Mouse (Mus musculus) adrenal gland, postnatal 0 days (tissue): ENCODE data around the gene Mrpl2. TPM values are rescaled to one million over a fixed set of nuclear protein-coding genes. Genes with fewer than 3 reads are reported as not detected.

Source experiments
- polyA plus RNA-seq: library from polyadenylated mRNA; unstranded; fragments of >200 nt; fragmentation: Nextera tagmentation; extraction: Ambion mirVana; gene quantifications from 2 replicates; pipeline ENCODE4 v1.2.1, GENCODE M21; 2015

Gene Mrpl2
- 91.3 and 138 TPM in 2 replicates for polyA plus RNA-seq

GRCm38 (mm10) chr17:46645561-46646321, at the start of gene Mrpl2, which contains the start of gene Klc4:
Gene Mrpl2, plus strand, starts transcription at chr17:46646229.
Gene Klc4, minus strand, starts transcription at chr17:46646022.

GRCm38 (mm10) chr17:46628791-46629684, 17.0 kb upstream of the Mrpl2 start, which contains the start of gene Ptk7:
Gene Ptk7, minus strand, starts transcription at chr17:46629504.

GRCm38 (mm10) chr17:46650232-46651031, 4.4 kb downstream of the Mrpl2 start, which contains the start of gene Cul7:
Gene Cul7, plus strand, starts transcription at chr17:46650337.

GRCm38 (mm10) chr17:46673850-46674529, 28.0 kb downstream of the Mrpl2 start, which contains the start of gene Rrp36:
Gene Rrp36, minus strand, starts transcription at chr17:46674352.

GRCm38 (mm10) chr17:46678416-46678815, 32.4 kb downstream of the Mrpl2 start, which contains the start of gene Mea1:
Gene Mea1, plus strand, starts transcription at chr17:46678793.

GRCm38 (mm10) chr17:46680760-46681373, 34.8 kb downstream of the Mrpl2 start, which contains the start of gene Klhdc3:
Gene Klhdc3, minus strand, starts transcription at chr17:46680914.

Other genes starting within 250 kb of the Mrpl2 start
- gene Crip3, start 217.3 kb upstream of the Mrpl2 start, polyA plus RNA-seq, result 1.6 TPM in 2 replicates
- 0.22 TPM in 1 of 2 replicates, not detected in the other for gene Slc22a7, start 207.8 kb upstream of the Mrpl2 start, polyA plus RNA-seq
- gene Ttbk1, start 158.6 kb upstream of the Mrpl2 start, polyA plus RNA-seq, result 0.52 and 1.7 TPM in 2 replicates
- 9.2 and 12.5 TPM in 2 replicates for gene Dnph1, start 149.5 kb upstream of the Mrpl2 start, polyA plus RNA-seq
- 5.8 and 6.3 TPM in 2 replicates for gene Cul9, start 99.8 kb upstream of the Mrpl2 start, polyA plus RNA-seq
- 2.0 and 4.1 TPM in 2 replicates for gene Srf, start 90.1 kb upstream of the Mrpl2 start, polyA plus RNA-seq
- 20.2 and 22.3 TPM in 2 replicates for gene Ptk7, start 16.7 kb upstream of the Mrpl2 start, polyA plus RNA-seq
- gene Klc4, start 207 bp upstream of the Mrpl2 start, polyA plus RNA-seq, result 21.7 and 29.3 TPM in 2 replicates
- gene Cul7, start 4.1 kb downstream of the Mrpl2 start, polyA plus RNA-seq, result 22.6 and 24.3 TPM in 2 replicates
- 41.4 and 55.1 TPM in 2 replicates for gene Rrp36, start 28.1 kb downstream of the Mrpl2 start, polyA plus RNA-seq
- gene Mea1, start 32.6 kb downstream of the Mrpl2 start, polyA plus RNA-seq, result 148 and 198 TPM in 2 replicates
- gene Klhdc3, start 34.7 kb downstream of the Mrpl2 start, polyA plus RNA-seq, result 82.8 and 111 TPM in 2 replicates
- gene Ppp2r5d, start 58.9 kb downstream of the Mrpl2 start, polyA plus RNA-seq, result 32.7 and 36.4 TPM in 2 replicates
- 21.2 and 30.3 TPM in 2 replicates for gene Pex6, start 65.2 kb downstream of the Mrpl2 start, polyA plus RNA-seq
- 15.0 and 25.6 TPM in 2 replicates for gene Gnmt, start 82.9 kb downstream of the Mrpl2 start, polyA plus RNA-seq
- gene Cnpy3, start 106.0 kb downstream of the Mrpl2 start, polyA plus RNA-seq, result 40.2 and 56.1 TPM in 2 replicates
- gene Ptcra, start 117.5 kb downstream of the Mrpl2 start, polyA plus RNA-seq, result 0.13 and 0.14 TPM in 2 replicates
- gene 2310039H08Rik, start 126.4 kb downstream of the Mrpl2 start, polyA plus RNA-seq, result 150 and 176 TPM in 2 replicates
- 80.6 and 93.1 TPM in 2 replicates for gene Rpl7l1, start 136.4 kb downstream of the Mrpl2 start, polyA plus RNA-seq
- 3.5 and 4.2 TPM in 2 replicates for gene Bicral, start 212.3 kb downstream of the Mrpl2 start, polyA plus RNA-seq
- 62.1 and 65.4 TPM in 2 replicates for gene Tbcc, start 244.5 kb downstream of the Mrpl2 start, polyA plus RNA-seq